Mouse (Mus musculus): Measurements from ENCODE around the gene Actr10. TPM values are rescaled to one million over a fixed set of nuclear protein-coding genes. Genes with fewer than 3 reads are reported as not detected.

The Actr10 gene
- total RNA-seq (2014; fragmentation: Nextera tagmentation): 113 and 139 TPM in 2 replicates
- 126 and 142 TPM in 2 replicates for total RNA-seq (2017)
- polyA plus RNA-seq (2012): 3.5 and 5.3 TPM in 2 replicates

DNA sequence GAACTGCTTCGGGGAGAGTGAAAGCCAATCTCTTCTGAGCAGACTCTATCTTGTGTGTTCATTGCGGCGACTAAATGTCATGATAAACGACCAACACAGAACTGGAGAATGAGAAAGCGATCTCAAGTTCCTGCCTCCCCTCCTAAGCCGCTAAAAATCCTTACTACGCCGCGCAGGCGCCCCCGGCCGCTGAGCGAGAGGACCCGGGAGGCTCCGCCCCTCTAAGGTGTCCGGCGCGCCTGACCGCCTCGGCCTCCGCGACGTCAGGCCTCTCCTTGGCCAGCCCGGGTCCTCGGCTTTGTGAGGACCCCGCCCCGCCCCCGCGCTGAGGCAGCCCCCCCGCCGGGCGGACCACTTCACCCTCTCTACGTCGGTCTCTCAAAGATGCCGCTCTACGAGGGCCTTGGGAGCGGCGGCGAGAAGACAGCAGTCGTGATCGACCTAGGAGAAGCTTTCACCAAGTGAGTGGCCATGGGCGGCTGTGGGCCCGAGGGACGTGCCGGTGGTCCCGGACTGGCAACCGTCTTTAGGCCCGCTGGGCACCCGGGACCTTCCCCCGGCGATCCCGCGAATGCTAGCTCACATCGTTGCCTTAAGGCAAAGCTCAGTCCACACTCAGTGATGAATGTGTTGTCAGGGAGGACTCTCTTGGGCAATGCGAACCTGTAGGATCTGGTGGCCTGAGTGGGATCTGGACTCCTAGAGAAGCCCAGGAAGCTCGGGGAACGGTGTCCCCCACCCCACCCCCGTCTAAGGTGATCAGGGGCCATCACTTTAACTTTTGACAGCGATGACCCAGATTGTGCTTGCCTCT is at the start of gene Actr10:
TSS of gene Actr10 (plus strand) at position 287 of the 814 bp plus-strand sequence.
- DNase-seq (ENCODE audit: low spot score): peak; percentile 90
- no peak for TF ChIP-seq GATA2 (IDR thresholded peaks at IDR 0.05; ENCODE audit: borderline replicate concordance, low read depth, low read length)
- TF ChIP-seq TAL1 (conservative IDR thresholded peaks at IDR 0.05; ENCODE audit: low read depth, low read length): no peak
- no peak for TF ChIP-seq CTCF (IDR thresholded peaks at IDR 0.05; ENCODE audit: low read depth, low read length)
- TF ChIP-seq POLR2AphosphoS5 (IDR thresholded peaks at IDR 0.05; ENCODE audit: insufficient replicate concordance, low read depth, low read length): no peak
- TF ChIP-seq GATA1 (IDR thresholded peaks at IDR 0.05; ENCODE audit: borderline replicate concordance, low read length): no peak
- Histone ChIP-seq H3K4me3 (ENCODE audit: low read depth, low read length) (peak within 1 kb of the TSS; percentile 86), H3K27me3 (ENCODE audit: insufficient read depth, low read length) (no peaks in the 10 kb centered on the region; the same call in none of the 2 replicates), H3K36me3 (replicated peaks) (peaks cover 27% of the 10 kb centered on the region), H3K9me3 (replicated peaks) (peaks cover 13% of the 10 kb centered on the region), H3K4me1 (ENCODE audit: insufficient read depth, low read depth, low read length) (peaks cover 12% of the 10 kb centered on the region)
- peak; percentile 92 for ATAC-seq (ENCODE audit: extremely low read depth, insufficient number of reproducible peaks, low FRiP score, poor library complexity, severe bottlenecking)

DNA sequence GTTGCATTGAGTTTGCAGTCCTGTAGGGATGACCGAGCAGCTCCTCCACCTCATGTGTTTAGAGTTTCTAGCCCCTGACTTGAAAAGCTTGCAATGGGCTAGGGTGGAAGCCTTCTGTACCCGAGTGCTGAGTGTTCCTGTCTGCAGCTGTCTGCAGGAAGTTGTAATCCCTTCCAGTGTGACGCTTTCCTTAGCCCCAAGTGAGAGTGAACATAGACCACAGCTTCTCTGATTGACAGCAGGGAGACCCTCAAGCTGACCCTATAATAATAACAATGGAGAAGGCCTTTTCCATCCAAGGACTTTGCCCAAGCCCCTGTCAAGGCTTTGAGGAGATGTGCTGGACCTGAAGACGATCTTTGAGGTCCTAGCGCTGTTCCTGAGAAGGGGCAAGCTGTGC is 47.3 kb upstream of the Actr10 start:
- H3K4me1 ChIP-seq (ENCODE audit: insufficient read depth, low read depth, low read length): no peaks in the 10 kb centered on the region
- TF ChIP-seq CTCF (IDR thresholded peaks at IDR 0.05; ENCODE audit: low read depth, low read length): no peak
- no peak for TF ChIP-seq TAL1 (conservative IDR thresholded peaks at IDR 0.05; ENCODE audit: low read depth, low read length)
- no peak for TF ChIP-seq GATA2 (IDR thresholded peaks at IDR 0.05; ENCODE audit: borderline replicate concordance, low read depth, low read length)
- TF ChIP-seq POLR2AphosphoS5 (IDR thresholded peaks at IDR 0.05; ENCODE audit: insufficient replicate concordance, low read depth, low read length): no peak
- TF ChIP-seq GATA1 (IDR thresholded peaks at IDR 0.05; ENCODE audit: borderline replicate concordance, low read length): no peak

DNA sequence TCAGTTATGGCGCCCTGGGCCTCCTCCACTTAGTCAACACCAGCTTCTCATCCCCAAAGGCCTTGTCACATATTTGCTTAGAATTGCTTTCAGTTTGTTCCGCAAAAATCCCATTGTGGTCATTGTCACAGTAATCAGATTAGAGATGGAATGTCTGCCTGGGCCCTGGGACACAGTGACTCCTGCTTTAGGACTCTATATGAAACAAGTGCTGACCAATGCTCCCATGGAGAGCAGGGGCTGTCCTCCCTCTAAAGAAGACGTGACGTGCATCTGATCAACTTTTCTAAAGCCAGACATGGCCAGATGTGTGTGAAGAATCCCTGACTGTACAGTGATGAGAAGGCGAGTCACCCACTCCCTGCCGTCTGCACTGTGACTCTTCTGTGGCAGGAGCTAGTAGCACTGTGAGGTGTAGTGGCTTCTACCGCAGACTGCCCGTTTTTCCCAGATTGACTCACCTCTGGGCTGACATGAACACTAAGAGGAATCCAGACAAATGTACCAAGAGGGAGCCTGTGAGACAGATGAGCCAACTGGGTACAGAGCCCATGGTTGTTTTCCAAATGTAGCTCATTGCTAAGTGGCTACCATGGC is 46.7 kb upstream of the Actr10 start:
- Histone ChIP-seq H3K9me3 (replicated peaks) (no peaks in the 10 kb centered on the region), H3K36me3 (replicated peaks) (peaks cover 72% of the 10 kb centered on the region), H3K4me1 (ENCODE audit: insufficient read depth, low read depth, low read length) (no peaks in the 10 kb centered on the region), H3K27me3 (ENCODE audit: insufficient read depth, low read length) (no peaks in the 10 kb centered on the region), H3K4me3 (ENCODE audit: low read depth, low read length) (no peak overlapping the region)
- ATAC-seq (ENCODE audit: extremely low read depth, insufficient number of reproducible peaks, low FRiP score, poor library complexity, severe bottlenecking) (no peak), DNase-seq (ENCODE audit: low spot score) (no peak)
- TF ChIP-seq TAL1 (conservative IDR thresholded peaks at IDR 0.05; ENCODE audit: low read depth, low read length): no peak
- no peak for TF ChIP-seq GATA2 (IDR thresholded peaks at IDR 0.05; ENCODE audit: borderline replicate concordance, low read depth, low read length)
- TF ChIP-seq CTCF (IDR thresholded peaks at IDR 0.05; ENCODE audit: low read depth, low read length): no peak
- TF ChIP-seq POLR2AphosphoS5 (IDR thresholded peaks at IDR 0.05; ENCODE audit: insufficient replicate concordance, low read depth, low read length): no peak
- no peak for TF ChIP-seq GATA1 (IDR thresholded peaks at IDR 0.05; ENCODE audit: borderline replicate concordance, low read length)

More for the DNA sequence above, 47.3 kb upstream of the Actr10 start:
- Histone ChIP-seq H3K36me3 (replicated peaks) (peaks cover 75% of the 10 kb centered on the region), H3K4me3 (ENCODE audit: low read depth, low read length) (no peak overlapping the region), H3K9me3 (replicated peaks) (no peaks in the 10 kb centered on the region), H3K27me3 (ENCODE audit: insufficient read depth, low read length) (no peaks in the 10 kb centered on the region)
- DNase-seq (ENCODE audit: low spot score): no peak
- no peak for ATAC-seq (ENCODE audit: extremely low read depth, insufficient number of reproducible peaks, low FRiP score, poor library complexity, severe bottlenecking)

DNA sequence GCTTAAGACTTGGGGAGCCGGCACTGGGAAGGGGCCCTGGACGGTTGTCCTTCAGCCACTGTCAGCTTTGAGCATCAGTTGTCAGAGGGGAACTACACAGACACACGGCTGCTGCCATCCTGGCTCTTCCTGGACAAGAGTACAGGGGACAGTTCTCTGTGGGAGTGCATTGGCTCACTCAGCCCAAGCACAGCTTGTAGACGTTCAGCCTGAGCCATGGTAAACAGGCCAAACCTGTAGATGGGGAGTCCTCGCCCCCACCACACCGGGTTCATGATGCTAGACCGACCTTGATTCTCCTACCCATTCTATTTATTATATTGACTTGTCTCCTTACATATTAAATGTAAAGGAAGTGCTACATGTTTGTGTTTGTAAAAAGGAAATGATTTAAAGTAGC is 42.4 kb upstream of the Actr10 start:
- H3K4me1 ChIP-seq (ENCODE audit: insufficient read depth, low read depth, low read length): no peaks in the 10 kb centered on the region
- no peak overlapping the region for H3K4me3 ChIP-seq (ENCODE audit: low read depth, low read length)
- no peak for ATAC-seq (ENCODE audit: extremely low read depth, insufficient number of reproducible peaks, low FRiP score, poor library complexity, severe bottlenecking)
- H3K9me3 ChIP-seq (replicated peaks): no peaks in the 10 kb centered on the region
- H3K27me3 ChIP-seq (ENCODE audit: insufficient read depth, low read length): no peaks in the 10 kb centered on the region
- DNase-seq (ENCODE audit: low spot score): no peak
- H3K36me3 ChIP-seq (replicated peaks): peaks cover 80% of the 10 kb centered on the region
- TF ChIP-seq CTCF (IDR thresholded peaks at IDR 0.05; ENCODE audit: low read depth, low read length): no peak
- no peak for TF ChIP-seq GATA1 (IDR thresholded peaks at IDR 0.05; ENCODE audit: borderline replicate concordance, low read length)
- no peak for TF ChIP-seq TAL1 (conservative IDR thresholded peaks at IDR 0.05; ENCODE audit: low read depth, low read length)
- no peak for TF ChIP-seq GATA2 (IDR thresholded peaks at IDR 0.05; ENCODE audit: borderline replicate concordance, low read depth, low read length)
- no peak for TF ChIP-seq POLR2AphosphoS5 (IDR thresholded peaks at IDR 0.05; ENCODE audit: insufficient replicate concordance, low read depth, low read length)

DNA sequence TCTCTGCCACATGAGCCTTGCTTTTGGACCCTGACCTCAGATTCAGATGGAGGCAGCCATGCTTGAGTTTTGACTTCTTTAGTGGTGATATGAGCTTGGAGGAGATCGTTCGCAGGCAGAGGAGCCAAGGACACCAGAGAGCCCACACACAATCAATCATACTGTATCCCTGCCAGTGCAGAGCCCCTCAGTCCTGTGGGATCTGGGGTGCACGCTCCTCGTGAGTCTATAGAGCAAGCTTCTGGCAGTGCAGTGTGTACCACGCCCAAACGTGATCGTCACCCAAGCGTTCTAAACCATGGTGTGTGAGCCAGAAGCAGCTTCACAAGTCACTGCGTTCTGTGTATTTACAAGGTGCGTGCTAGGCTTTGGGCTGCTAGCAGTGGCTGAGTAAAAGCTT is 41.6 kb upstream of the Actr10 start:
- DNase-seq (ENCODE audit: low spot score) (no peak), ATAC-seq (ENCODE audit: extremely low read depth, insufficient number of reproducible peaks, low FRiP score, poor library complexity, severe bottlenecking) (no peak)
- H3K4me1 ChIP-seq (ENCODE audit: insufficient read depth, low read depth, low read length): no peaks in the 10 kb centered on the region
- H3K36me3 ChIP-seq (replicated peaks): peaks cover 72% of the 10 kb centered on the region
- no peaks in the 10 kb centered on the region for H3K9me3 ChIP-seq (replicated peaks)
- no peaks in the 10 kb centered on the region for H3K27me3 ChIP-seq (ENCODE audit: insufficient read depth, low read length)
- TF ChIP-seq CTCF (IDR thresholded peaks at IDR 0.05; ENCODE audit: low read depth, low read length) (no peak), TAL1 (conservative IDR thresholded peaks at IDR 0.05; ENCODE audit: low read depth, low read length) (no peak), GATA1 (IDR thresholded peaks at IDR 0.05; ENCODE audit: borderline replicate concordance, low read length) (no peak), POLR2AphosphoS5 (IDR thresholded peaks at IDR 0.05; ENCODE audit: insufficient replicate concordance, low read depth, low read length) (no peak), GATA2 (IDR thresholded peaks at IDR 0.05; ENCODE audit: borderline replicate concordance, low read depth, low read length) (no peak)
- H3K4me3 ChIP-seq (ENCODE audit: low read depth, low read length): no peak overlapping the region

DNA sequence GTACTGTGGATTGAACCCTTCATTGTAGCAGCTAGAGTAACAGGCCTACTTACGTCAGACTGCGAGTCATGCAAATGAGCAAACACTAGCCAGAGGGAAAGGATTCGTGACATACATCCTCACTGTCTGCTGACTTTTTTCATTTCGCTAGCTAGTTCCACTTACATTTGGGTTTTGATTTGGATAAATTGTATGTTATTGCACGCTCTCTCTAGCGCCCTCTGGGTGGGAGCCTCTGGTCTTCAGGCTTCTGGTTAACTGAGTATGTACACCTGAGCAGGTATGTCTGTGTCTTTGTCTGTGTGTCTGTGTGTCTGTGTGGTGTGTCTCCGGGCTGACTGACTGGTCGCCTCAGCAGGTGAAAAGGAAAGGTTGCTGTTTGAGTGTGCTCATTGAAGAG is 40.2 kb upstream of the Actr10 start:
- ATAC-seq (ENCODE audit: extremely low read depth, insufficient number of reproducible peaks, low FRiP score, poor library complexity, severe bottlenecking) (no peak), DNase-seq (ENCODE audit: low spot score) (no peak)
- Histone ChIP-seq H3K4me3 (ENCODE audit: low read depth, low read length) (no peak overlapping the region), H3K36me3 (replicated peaks) (peaks cover 66% of the 10 kb centered on the region), H3K27me3 (ENCODE audit: insufficient read depth, low read length) (no peaks in the 10 kb centered on the region), H3K9me3 (replicated peaks) (no peaks in the 10 kb centered on the region), H3K4me1 (ENCODE audit: insufficient read depth, low read depth, low read length) (no peaks in the 10 kb centered on the region)
- TF ChIP-seq GATA1 (IDR thresholded peaks at IDR 0.05; ENCODE audit: borderline replicate concordance, low read length): no peak
- TF ChIP-seq GATA2 (IDR thresholded peaks at IDR 0.05; ENCODE audit: borderline replicate concordance, low read depth, low read length): no peak
- TF ChIP-seq CTCF (IDR thresholded peaks at IDR 0.05; ENCODE audit: low read depth, low read length): no peak
- no peak for TF ChIP-seq TAL1 (conservative IDR thresholded peaks at IDR 0.05; ENCODE audit: low read depth, low read length)
- no peak for TF ChIP-seq POLR2AphosphoS5 (IDR thresholded peaks at IDR 0.05; ENCODE audit: insufficient replicate concordance, low read depth, low read length)
